Mouse (Mus musculus) T-cell, adult 2 months (primary cell): Measurements from ENCODE around the gene Notum.

Source experiments
- DNase-seq: peaks from one replicate; pipeline ENCODE4 v3.0.0; 2022; ENCODE audit warnings: low spot score

Notum gene

DNA sequence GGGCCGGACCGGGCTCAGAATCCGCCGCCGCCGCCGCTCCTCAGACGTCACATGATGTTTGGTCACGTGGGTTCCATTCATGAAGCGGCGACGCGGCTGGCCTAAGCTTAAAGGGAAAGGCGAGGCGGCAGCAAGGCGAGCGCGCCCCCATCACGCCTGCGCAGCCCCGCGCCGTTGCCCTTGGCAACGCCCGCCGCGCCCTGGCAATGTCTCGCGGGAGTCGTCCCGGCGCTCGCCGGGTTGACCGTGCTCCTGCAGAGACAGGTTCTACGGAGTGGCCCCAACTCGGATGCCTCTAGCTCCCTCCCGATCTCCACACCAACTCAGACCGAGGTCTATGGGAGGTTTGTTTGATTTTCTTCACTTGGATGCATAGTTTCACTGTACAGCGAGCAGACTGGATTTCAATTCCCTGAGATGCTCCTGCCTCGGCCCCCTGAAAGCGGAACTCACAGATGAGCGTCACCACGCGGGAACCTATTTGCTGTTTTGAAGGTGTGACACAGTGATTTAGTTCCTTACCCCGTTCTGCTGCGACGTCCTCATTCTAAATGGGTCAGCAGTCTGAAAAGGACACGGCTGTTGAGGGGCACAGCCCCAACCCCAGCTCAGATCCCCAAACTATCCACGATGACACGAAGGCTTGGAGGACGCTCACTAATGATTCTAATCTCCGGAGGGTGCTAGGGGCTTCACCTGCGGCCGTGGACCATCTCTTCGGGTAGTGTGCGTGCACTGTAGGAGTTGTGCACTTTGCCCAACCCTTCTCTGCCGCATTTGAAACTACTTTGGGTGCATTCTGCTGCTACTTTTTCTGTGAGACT, 27.2 kb downstream of the Notum start, which contains the start of gene Mafg:
Gene Mafg (minus strand): TSS at position 81 of the 824 bp plus-strand sequence.
- DNase-seq: peak; percentile 89

DNA sequence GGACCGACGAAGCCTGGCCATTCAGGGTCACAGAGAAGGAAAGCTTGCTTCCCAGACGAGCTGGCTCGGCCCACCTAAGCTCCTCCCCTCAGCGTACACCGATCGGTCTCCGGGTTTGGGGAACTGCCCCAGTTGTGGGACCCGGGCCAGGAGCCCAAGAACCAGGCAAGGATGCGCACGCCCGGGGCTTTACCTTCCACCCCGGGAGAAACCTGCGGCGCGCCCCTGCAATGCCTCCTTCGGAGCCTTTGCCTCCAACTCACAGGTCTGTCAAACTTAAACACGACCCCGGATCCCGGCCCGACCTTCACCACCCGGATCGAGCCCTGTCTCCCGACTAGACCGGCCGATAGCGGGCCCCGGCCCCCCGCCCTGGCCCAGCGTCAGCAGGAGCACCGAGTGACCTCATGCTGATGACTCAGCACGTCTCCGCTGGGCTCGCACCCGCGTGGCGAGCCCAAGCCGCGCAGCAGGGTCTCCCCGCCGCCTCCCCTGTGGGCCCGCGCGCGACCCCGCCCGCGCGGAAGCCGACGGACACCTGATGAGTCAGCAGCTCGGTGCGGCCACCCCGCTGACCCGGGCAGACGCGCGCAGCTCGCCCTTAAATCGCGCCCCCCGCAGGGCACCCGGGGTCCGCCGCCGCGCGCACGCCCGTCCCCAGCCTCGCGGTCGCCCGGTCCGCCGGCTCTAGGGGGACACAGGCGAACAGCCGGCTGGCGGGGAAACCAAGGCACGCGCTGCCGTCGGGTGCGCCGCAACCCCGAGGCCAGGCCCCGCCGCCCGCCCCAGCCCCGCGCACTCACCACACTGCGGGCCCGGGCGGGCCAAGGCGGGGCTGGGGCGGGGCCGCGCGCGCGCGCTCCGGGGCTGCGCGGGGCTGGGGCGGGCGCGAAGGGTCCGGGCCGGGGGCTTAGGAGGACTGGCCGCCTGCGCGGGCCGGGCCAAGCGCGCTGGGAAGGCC, 28.1 kb downstream of the Notum start:
- peak; percentile 28 for DNase-seq

DNA sequence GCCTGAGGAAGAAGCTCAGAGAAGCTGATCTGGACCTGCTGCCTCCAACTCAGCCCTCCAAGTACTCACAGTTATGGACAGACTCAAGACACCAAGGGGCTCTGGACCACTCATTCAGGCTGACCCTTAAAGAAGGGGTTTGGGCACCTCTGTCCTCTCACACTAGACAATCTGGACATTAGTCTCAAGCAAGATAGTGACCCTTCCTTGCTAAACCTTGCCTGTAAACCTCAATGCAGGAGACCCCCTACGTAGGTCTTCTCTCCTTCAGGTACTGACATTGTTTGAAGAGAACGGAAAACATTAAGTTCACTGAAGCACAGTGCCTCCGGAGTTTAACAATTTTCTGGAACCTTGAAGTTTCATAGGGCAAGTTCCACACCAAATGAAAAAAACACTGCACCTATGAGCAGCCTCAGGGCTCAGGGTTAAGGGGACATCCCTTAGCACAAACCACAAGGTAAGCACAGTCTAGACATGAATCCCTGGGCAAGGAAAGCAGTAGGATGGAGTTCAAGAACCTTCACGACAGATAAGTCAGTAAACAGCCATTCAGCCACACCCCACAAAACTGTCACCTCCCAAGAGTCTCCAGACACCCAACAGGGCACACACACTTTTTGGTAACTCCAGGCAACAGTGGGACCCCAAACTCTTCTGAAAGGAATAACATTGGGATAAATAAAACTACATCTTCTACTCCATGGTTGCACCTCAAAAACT, 29.1 kb downstream of the Notum start:
- no peak for DNase-seq

DNA sequence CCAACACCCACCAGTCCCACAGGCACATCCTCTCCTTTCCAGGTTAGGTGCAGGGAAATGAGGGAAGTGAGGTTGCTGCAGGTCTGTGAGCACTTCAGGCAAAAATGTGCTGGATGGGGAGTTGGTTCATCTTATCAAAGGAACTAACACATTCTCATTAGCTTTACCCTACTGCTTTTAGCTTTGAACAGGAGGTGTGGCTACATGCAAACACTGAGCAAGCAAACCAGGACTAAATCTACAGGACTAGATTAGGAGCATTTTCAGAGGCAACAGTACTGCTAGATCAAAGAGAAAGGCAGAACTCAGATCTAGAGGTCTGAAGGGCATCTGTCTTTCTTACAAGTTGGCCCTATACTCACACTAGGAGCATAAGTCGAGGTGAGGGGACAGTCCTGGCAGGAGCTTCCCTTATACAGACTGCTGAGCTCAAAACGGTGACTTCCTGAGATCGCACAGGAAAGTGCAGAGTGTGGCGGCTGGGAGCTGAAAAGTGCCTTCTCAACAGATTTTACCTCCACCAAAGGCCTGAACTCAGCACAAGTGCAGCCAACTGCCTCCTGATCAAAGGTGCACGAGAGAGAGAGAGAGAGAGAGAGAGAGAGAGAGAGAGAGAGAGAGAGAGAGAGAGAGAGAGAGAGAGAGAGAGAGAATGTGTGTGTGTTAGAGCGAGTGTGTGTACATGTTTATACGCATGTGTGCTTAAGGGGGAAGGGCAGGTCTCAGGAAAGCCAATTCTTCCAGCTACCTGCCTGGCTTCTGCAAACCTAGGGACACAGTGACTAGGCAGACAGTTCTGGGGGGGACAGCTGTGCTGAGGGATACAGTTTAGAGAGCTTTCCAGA, 29.9 kb downstream of the Notum start:
- DNase-seq: peak; percentile 35

DNA sequence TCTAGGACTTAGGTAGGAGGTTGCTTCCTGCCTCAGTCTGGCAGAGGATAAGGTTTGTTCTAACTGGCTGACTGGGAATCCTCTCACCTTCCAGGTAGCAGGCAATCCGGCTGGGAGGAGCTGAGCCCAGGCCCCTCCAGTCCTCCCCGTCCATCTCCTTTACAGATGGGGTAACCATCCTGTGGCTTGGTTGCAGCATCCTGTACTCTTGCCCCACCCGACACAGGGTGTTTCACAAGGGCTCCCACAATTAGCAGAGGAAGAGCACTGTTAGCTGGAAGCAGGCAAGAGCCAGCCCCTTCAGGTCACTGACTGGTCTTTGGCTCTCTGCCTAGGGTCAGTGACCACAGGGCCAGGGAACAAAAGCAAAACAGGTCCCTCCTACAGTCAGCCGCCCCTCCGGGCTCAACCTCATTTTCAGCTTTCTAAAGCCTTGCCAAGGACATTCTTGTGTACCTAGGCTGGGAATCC, 30.5 kb downstream of the Notum start:
- no peak for DNase-seq

DNA sequence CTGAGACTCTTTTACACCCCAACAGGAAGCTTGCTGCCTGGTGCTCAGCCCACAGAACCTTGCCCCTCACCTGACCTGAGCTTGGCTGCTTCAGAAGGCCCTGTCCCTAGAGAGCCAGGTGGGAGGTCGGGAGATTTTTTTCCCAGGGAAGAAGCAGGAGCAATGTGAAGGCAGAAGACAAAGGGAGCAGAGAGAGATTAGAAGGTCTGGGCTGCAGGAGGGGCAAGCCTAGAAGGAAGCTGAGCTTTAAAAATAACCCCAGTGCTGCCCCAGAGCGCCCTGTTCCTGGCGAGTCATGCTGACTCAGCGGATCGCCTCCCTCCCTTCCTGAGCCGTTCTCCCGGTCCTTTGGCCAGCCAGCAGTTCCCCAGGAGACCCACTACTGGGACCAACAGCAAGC, 31.1 kb downstream of the Notum start:
- DNase-seq: no peak

DNA sequence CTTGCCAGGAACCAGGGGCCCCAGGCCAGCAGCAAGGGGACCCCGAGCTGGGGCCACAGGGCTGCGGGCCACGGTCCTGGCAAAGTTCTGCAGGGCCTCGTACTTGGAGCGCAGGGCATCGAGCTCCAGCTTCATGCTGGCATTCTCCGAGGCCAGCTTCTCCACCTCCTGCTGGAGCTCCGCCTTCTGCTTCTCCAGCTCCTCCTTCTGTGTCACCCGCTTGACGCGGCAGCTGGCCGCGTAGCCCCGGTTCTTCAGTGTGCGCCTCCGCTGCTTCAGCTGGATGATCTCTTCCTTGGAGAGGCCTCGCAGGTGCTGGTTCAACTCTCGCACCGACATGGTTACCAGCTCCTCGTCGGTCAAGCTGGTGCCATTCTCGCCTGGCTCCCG, 31.6 kb downstream of the Notum start:
- DNase-seq: peak; percentile 65

DNA sequence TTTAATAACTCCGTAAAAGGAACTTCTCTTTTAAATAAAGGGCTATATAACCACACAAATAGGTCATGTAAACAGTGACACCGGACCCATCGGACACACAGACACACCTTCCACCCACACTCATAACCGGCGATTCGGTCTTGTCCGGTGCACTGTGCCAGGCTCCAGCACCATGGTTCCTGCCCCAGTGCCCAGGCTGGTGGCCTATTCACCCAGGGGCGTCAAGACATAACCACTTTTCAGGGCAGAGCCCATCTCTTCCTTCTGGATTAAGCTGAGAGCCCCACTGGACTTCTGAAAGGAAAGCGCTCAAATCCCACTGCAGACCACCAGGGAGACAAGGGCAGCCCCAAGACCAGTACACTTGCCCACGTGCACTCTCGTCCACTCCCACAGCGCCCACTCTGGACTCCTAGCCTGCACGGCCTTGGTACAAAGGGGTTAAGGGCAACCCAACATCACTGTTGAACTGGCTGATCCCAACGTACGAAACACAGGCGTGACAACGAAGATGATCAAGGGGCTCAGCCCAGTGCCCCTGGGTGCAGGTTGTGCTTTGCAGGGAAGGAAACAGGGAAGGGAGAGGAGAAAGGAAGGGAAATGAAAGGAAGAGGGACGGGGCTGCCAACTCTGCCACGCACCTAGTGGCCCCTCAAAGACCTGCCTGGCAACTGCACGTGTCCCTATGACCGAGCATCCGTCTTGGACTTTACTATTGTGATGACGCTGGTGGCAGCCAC, 32.2 kb downstream of the Notum start:
- no peak for DNase-seq

DNA sequence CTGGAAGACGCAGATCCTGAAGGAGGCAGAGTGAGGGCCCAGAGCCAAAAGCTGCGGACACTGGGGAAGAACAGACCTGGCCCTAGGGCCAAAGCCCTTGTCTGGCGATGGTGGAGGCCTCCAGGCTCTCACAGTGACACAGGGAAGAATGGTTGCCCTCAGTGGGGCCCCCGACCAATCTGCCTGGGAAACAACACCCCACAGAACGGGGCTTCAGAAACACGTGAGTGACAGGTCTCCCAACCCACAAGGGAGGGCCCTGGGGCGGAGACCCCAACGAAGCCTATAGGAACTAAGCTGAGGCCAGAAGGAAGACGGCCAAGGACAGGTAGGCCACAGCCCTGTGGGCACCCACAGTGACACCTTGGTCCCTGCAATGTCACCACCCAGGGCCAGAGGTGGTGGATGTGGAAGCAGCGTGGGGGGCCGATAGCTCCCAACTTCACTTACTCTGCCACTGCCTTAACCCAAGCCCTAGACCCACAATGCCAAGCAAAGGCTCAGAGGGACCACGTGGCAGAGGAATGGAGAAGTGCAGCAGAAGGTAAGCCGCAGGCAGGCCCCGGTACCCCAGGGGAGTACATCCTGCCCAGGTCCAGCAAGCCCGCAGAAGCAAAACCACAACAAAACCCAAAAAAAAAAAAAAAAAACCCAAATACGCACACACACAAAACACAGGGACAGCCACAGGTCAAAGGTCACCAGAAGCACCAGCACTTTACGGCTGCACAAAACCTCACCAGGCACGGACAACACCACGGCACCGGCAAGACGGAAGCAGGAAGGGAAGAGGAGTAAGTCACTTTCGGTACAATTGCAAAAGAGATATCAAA, 33.3 kb downstream of the Notum start:
- DNase-seq: peak; percentile 78

DNA sequence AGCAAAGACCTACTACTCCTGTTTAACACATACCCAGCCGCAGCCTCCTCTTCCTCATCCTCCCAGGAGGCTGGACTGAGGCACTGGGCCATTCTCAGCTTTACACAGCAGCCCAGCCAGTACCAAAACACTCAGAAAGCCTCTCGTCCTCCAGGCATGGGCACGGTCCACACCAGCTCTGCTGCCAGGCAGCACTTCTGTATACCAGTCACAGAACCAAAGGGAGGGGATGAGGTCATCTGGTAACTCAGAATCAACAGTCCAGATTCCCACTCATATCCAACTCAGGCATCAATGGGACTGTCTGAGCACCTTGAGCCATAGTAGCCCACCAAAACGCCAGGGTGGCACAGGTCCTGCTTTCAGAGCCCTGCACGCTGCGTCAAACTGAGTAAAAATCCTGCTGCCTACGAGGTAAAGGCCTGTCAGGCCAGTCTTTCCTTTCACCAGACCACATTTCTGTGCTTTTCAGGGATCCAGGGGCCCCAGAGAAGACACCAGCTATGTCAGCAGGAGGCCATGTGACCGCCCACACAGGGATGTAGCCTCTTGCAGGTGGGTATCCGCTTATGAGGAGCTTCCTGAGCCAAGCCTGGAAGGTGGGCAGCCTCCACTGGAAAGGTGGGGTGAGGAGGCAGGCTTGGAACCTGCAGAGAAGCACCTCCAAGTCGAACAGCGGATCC, 34.0 kb downstream of the Notum start:
- no peak for DNase-seq

DNA sequence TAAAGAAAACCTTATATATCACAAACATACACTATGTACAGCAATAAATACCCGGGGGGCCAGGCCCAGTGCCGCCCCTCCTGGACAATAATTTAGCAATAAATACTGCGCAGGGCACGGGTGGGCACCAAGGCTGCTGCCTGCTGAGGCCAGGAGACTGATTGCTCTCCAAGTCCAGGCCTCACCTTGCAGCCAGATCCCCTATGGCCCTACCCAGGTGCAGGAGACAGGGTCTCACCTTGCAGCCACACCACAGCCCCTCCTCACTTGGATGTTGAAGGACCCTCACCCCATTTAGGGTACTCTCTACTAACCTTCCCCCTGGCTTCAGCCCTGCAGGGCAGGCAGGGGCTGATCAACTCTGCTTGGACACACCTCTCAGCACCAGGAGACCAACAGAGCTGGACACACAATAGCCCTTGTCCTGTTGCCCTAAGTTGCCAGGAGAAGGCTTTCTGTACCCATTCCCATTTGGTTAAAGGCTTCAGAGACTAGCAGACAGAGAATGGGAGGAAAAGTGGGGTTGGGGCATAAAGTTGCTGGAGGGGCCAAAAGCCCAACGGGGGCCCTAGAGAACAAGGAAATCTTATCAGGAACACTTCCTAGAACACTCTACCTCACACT, 35.7 kb downstream of the Notum start, which contains the start of gene Sirt7:
Gene Sirt7 (minus strand): TSS at position 89 of the 624 bp plus-strand sequence.
- no peak for DNase-seq

DNA sequence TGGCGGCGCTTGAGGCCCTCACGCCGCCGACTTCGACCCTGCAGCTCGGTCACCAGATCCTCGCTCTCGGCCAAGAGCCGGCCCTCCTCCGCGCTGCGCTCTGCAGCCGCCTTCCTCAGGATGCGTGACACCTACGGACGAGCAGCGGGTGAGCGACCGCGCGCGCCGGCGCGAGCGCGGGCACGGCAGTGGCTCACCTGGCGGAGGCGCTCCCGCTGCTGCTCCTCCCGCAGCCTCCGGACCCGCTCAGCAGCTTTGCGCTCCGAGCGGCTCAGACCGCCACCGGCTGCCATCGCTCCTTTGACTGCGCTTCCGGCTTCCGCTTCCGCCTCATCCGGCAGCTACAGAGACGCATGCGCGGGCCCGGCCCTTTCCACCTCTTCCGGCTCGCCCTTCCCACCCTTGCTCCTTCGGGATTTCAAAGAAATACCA, 36.3 kb downstream of the Notum start:
- peak; percentile 86 for DNase-seq

DNA sequence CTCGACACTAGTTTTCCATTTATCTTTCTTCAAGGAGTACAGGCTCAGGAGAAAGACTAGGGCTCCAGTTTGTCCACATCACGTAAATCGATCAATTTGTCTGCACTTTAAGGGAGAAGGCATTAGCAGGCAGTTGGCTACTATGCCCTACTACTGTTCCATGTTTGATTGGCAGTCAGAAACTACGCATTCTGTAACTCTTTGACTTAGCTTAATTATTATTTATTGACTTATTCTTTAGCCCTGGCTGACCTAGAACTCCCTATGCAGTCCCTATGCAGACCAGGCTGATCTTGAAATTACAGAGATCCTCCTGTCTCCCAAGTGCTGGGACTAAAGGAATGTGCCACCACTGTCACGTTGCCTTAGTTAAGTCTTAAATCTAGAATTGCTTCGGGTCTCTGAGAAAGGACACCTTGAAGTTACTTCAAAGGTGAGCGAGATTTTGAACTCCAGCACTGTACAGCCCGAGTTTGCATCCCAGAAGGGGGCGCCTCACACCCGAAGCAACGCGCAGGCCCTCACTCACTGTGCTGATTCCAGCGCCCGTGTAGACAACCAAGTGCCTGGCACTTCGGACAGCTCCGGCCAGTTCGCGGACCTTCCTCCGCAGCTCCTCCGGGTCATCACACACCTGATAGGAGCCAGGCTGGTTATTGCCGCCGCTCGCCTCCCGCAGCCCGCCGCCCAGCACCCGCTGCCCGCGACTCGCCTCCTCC, 36.9 kb downstream of the Notum start:
- peak; percentile 74 for DNase-seq

DNA sequence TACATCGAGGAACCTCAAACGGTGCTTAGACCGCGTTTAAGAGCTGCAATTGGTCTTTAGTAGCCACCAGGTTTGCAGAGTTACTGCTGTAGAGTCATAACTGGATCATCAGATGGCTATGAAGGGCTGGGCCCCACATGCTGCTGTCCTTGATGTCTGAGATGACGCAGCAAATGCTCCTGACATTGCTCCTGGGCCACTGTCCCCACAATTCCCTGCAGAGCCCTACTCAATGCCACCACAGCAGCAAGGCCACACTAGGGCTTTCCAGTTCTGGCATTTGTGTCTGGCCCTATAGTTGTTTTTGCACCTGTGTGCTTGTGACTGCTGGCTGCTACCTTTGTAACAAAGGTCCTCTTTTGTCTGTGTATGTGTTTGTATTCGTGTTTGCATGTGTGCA, 38.2 kb downstream of the Notum start:
- DNase-seq: no peak

DNA sequence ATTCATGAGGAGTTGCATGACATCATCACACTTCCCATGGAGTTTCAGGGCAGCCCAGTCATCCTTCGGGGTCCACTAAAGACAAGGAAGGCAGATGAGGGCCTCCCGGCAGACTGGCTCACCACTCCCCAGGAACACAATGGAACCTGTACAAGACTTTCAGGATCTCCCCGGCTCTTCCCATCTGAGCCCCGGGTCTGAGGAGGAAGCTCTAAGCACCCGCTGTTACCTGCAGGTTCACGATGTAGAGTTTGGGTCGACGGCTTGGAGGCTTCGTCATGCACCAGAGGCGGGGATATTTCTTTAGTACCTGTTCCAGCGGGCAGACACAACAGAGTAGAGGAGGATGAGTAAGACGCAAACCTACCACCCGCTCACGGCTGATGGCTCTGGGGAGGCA, 40.8 kb downstream of the Notum start:
- DNase-seq: no peak

DNA sequence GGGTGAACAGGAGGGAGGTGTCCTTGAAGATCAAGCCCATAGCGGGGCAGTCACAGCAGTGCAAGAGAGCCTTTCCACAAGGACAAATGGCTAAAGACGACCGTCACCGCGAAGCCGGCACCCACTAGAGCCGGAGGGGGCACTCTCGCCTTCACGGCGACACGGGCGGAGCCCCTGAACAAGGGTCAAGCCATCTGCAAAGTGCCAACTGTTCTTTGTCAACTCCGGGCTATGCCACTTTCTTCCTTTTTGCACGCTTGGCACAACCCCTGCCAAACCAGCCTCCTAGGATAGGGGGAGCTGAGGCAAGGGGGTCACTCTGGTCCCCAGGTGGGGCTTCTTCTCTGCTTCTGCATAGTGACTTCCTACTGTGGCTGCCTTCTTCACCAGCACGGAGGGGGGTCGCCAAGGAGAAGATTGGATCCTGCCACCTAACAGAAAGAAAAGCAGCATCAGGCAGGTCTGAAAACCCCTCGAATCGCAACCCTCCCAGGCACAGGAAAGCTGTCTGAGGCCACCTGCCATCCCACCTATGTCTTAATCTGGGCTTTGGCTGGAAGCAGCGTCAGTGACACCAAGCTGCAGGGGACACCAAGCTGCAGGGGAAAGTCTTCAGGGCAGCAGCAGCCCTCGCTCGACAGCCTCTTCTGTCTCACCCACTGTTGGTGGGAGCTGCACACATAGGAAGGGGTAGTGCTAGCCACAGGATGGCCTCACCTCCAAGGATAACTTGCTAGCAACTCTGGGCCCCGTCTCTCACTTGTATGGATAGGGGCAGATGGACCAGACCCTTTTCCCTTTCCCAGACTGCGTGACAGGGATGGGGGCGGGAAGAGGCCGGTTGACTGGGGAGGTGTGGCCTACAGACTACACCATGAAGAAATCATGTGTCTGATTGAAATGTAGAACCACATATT, 42.1 kb downstream of the Notum start:
- no peak for DNase-seq
